Mouse (Mus musculus): ENCODE results near the gene Mbl1. TPM values are rescaled to one million over a fixed set of nuclear protein-coding genes. Genes with fewer than 3 reads are reported as not detected.
A peak's percentile ranks its signal among the peaks of the same experiment; 100 is the strongest.

Mbl1 gene
- not detected in 2 replicates for polyA plus RNA-seq (2016; fragmentation: Nextera tagmentation; extraction: Ambion mirVana)

DNA sequence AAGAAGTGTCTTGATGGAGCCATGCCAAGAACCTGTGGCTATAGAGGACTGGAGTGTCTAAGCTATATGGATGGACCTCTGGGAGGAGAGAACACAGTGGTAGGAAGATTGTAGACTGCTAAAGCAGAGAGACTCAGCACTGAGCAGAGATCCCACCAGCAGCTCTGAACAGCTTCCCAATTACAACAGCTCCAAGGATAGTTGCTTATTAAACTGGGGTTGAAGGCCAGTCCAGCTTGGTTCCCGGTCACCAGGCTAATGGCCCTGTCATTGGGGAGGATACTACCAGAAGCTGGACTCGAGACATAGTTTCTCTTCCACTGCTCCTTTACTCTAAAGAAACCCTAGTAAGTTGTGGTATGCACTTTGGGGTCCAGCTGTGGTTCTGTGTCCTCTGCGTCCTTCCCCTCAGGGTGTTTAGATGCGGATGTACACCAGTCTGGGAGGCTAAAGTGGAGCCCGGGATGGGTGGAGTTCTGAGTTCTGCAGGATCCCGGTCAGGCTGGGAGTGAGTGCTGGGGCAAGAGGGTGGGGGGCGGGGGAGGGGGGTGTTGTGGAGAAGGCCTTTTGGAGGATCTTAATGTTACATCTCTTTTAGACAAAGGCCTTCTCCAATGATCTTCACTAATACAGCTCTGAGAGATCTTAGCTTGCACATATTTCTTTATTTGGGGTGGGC, at the start of gene Mbl1:
Gene Mbl1 (plus strand): TSS at position 239 of the 679 bp plus-strand sequence.
- Histone ChIP-seq H3K9me3 (no peaks in the 10 kb centered on the region), H3K36me3 (no peaks in the 10 kb centered on the region), H3K4me3 (no peak within 1 kb of the TSS), H3K4me1 (replicated peaks) (no peaks in the 10 kb centered on the region), H3K27ac (no peak within 1 kb of the TSS), H3K27me3 (ENCODE audit: insufficient read depth, poor library complexity, severe bottlenecking) (no peaks in the 10 kb centered on the region)
- 87% methylated on average over 7 of the region's 7 CpGs for WGBS
- DNase-seq (ENCODE audit: low spot score): no peak

GRCm38 (mm10) chr14:41102269-41102668, 49.0 kb upstream of the Mbl1 start:
- H3K27me3 ChIP-seq (ENCODE audit: insufficient read depth, poor library complexity, severe bottlenecking): no peaks in the 10 kb centered on the region
- no peak for DNase-seq (ENCODE audit: low spot score)
- H3K4me1 ChIP-seq (replicated peaks): no peaks in the 10 kb centered on the region
- no peak overlapping the region for H3K27ac ChIP-seq
- 81% methylated on average over 2 of the region's 2 CpGs for WGBS
- H3K4me3 ChIP-seq: no peak overlapping the region
- no peaks in the 10 kb centered on the region for H3K36me3 ChIP-seq
- H3K9me3 ChIP-seq: no peaks in the 10 kb centered on the region

- no peak within 1 kb of the TSS for H3K27ac ChIP-seq
- H3K4me1 ChIP-seq (replicated peaks): no peaks in the 10 kb centered on the region
- no peak within 1 kb of the TSS for H3K4me3 ChIP-seq
- no peak for DNase-seq (ENCODE audit: low spot score)
- no peaks in the 10 kb centered on the region for H3K9me3 ChIP-seq
- H3K27me3 ChIP-seq (ENCODE audit: insufficient read depth, poor library complexity, severe bottlenecking): no peaks in the 10 kb centered on the region
- no peaks in the 10 kb centered on the region for H3K36me3 ChIP-seq
- 71% methylated on average over 10 of the region's 10 CpGs for WGBS
Observed at GRCm38 (mm10) chr14:41104853-41105444, 46.3 kb upstream of the Mbl1 start, which contains the start of gene Mat1a. TSS of gene Mat1a (plus strand) at chr14:41105035.

DNA sequence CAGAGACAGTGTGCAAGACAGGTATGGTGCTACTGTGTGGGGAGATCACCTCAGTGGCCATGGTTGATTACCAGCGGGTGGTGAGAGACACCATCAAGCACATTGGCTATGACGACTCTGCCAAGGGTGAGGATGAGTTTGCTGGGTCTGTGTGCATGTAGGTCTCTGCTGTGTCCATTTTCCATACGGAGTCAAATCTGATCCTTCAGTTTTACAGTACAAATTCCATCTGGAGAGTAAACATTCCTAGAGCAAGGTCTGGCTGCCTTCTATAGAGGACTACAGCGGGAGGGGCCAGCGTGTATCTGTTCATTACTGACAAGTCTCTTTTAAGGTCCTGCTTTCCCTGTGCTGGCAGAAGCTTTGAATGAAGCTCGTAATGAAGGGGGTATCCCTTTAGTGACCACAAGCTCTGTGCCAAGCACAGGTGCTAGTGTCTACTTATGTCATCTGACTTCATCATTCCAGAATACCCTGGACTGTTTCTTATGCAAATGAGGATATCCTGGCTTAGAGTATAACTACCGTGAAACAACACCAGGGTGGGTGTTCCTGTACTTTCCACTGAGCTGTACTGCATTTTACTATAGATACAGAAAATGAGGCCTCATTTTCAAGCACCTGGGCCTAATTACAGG, 40.1 kb upstream of the Mbl1 start:
- H3K27me3 ChIP-seq (ENCODE audit: insufficient read depth, poor library complexity, severe bottlenecking): no peaks in the 10 kb centered on the region
- H3K27ac ChIP-seq: no peak overlapping the region
- H3K4me1 ChIP-seq (replicated peaks): no peaks in the 10 kb centered on the region
- WGBS: 91% methylated on average over 7 of the region's 7 CpGs
- no peaks in the 10 kb centered on the region for H3K36me3 ChIP-seq
- no peaks in the 10 kb centered on the region for H3K9me3 ChIP-seq
- H3K4me3 ChIP-seq: no peak overlapping the region
- no peak for DNase-seq (ENCODE audit: low spot score)

- WGBS: 74% methylated on average over 4 of the region's 4 CpGs
- DNase-seq (ENCODE audit: low spot score): no peak
- H3K27ac ChIP-seq: no peak overlapping the region
- no peaks in the 10 kb centered on the region for H3K4me1 ChIP-seq (replicated peaks)
- H3K4me3 ChIP-seq: no peak overlapping the region
- no peaks in the 10 kb centered on the region for H3K9me3 ChIP-seq
- no peaks in the 10 kb centered on the region for H3K36me3 ChIP-seq
- H3K27me3 ChIP-seq (ENCODE audit: insufficient read depth, poor library complexity, severe bottlenecking): no peaks in the 10 kb centered on the region
Observed at GRCm38 (mm10) chr14:41112944-41113343, 38.3 kb upstream of the Mbl1 start.

- Histone ChIP-seq H3K4me1 (replicated peaks) (no peaks in the 10 kb centered on the region), H3K27ac (no peak overlapping the region), H3K27me3 (ENCODE audit: insufficient read depth, poor library complexity, severe bottlenecking) (no peaks in the 10 kb centered on the region), H3K4me3 (no peak overlapping the region), H3K9me3 (no peaks in the 10 kb centered on the region), H3K36me3 (no peaks in the 10 kb centered on the region)
- DNase-seq (ENCODE audit: low spot score): no peak
- 86% methylated on average over 3 of the region's 3 CpGs for WGBS
Observed at GRCm38 (mm10) chr14:41116271-41116670, 35.0 kb upstream of the Mbl1 start.

DNA sequence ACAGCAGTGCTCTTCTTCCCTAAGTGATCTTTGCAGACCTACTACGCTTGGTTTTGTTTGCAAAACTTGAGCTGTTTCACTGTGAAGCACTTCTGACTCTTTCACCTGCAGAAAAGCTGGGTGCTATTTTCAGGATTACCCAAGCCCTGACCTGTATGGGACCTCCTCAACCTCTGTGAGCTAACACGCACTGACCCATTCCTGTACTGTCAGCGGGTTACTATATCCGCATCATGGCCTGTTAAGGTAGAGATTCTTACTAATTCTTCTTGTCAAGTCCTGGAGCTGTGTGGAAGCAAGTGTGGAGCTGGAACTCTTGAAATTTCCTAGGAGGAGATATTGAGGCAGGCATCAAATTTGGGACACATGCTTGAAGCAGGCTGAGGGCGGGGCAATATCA, 26.6 kb upstream of the Mbl1 start:
- H3K27ac ChIP-seq: no peak overlapping the region
- no peaks in the 10 kb centered on the region for H3K27me3 ChIP-seq (ENCODE audit: insufficient read depth, poor library complexity, severe bottlenecking)
- whole genome bisulfite sequencing: 86% methylated on average over 5 of the region's 5 CpGs
- no peaks in the 10 kb centered on the region for H3K36me3 ChIP-seq
- H3K4me3 ChIP-seq: no peak overlapping the region
- DNase-seq (ENCODE audit: low spot score): no peak
- no peaks in the 10 kb centered on the region for H3K9me3 ChIP-seq
- H3K4me1 ChIP-seq (replicated peaks): no peaks in the 10 kb centered on the region

- Histone ChIP-seq H3K27me3 (ENCODE audit: insufficient read depth, poor library complexity, severe bottlenecking) (no peaks in the 10 kb centered on the region), H3K4me1 (replicated peaks) (no peaks in the 10 kb centered on the region), H3K27ac (no peak overlapping the region), H3K36me3 (no peaks in the 10 kb centered on the region), H3K4me3 (no peak overlapping the region), H3K9me3 (no peaks in the 10 kb centered on the region)
- peak; percentile 44 for DNase-seq (ENCODE audit: low spot score)
- 23% methylated on average over 4 of the region's 4 CpGs for WGBS
Observed at GRCm38 (mm10) chr14:41127997-41128396, 23.3 kb upstream of the Mbl1 start.

GRCm38 (mm10) chr14:41131540-41131939, 19.7 kb upstream of the Mbl1 start, which contains the start of gene Sftpa1:
TSS of gene Sftpa1 (plus strand) at chr14:41131782.
- 88% methylated on average over 7 of the region's 7 CpGs for WGBS
- no peak for DNase-seq (ENCODE audit: low spot score)
- no peaks in the 10 kb centered on the region for H3K27me3 ChIP-seq (ENCODE audit: insufficient read depth, poor library complexity, severe bottlenecking)
- H3K4me1 ChIP-seq (replicated peaks): no peaks in the 10 kb centered on the region
- H3K36me3 ChIP-seq: no peaks in the 10 kb centered on the region
- H3K9me3 ChIP-seq: no peaks in the 10 kb centered on the region
- H3K4me3 ChIP-seq: no peak within 1 kb of the TSS
- H3K27ac ChIP-seq: no peak within 1 kb of the TSS

GRCm38 (mm10) chr14:41137006-41137405, 14.3 kb upstream of the Mbl1 start:
- Histone ChIP-seq H3K4me1 (replicated peaks) (no peaks in the 10 kb centered on the region), H3K27ac (no peak overlapping the region), H3K27me3 (ENCODE audit: insufficient read depth, poor library complexity, severe bottlenecking) (no peaks in the 10 kb centered on the region), H3K9me3 (no peaks in the 10 kb centered on the region), H3K36me3 (no peaks in the 10 kb centered on the region), H3K4me3 (no peak overlapping the region)
- DNase-seq (ENCODE audit: low spot score): no peak

DNA sequence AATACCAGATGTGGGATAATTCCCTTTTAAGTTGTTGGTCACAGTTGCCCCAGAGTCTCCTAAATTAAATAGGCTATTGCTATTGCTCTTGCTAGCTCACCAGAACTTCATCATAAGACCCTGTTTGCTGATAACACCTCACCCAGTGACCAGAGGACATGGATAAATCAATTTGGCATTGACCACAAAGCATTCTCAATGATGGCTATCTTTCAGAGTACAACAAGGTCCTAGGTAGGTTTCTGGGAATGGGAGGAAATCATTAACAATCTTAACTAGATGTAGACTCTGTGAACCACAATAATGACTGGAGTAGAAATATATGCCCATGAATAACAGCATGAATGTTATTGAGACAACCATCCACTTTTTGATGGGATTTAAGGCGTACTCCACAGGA, 10.6 kb upstream of the Mbl1 start:
- DNase-seq (ENCODE audit: low spot score): no peak
- Histone ChIP-seq H3K27ac (no peak overlapping the region), H3K4me1 (replicated peaks) (no peaks in the 10 kb centered on the region), H3K27me3 (ENCODE audit: insufficient read depth, poor library complexity, severe bottlenecking) (no peaks in the 10 kb centered on the region), H3K4me3 (no peak overlapping the region), H3K36me3 (no peaks in the 10 kb centered on the region), H3K9me3 (no peaks in the 10 kb centered on the region)
- WGBS: 82% methylated on average over 1 of the region's 1 CpGs

- H3K36me3 ChIP-seq: no peaks in the 10 kb centered on the region
- DNase-seq (ENCODE audit: low spot score): no peak
- no peaks in the 10 kb centered on the region for H3K4me1 ChIP-seq (replicated peaks)
- WGBS: 80% methylated on average over 6 of the region's 6 CpGs
- no peak overlapping the region for H3K27ac ChIP-seq
- H3K27me3 ChIP-seq (ENCODE audit: insufficient read depth, poor library complexity, severe bottlenecking): no peaks in the 10 kb centered on the region
- no peak overlapping the region for H3K4me3 ChIP-seq
- no peaks in the 10 kb centered on the region for H3K9me3 ChIP-seq
Observed at GRCm38 (mm10) chr14:41146035-41146434, 5.2 kb upstream of the Mbl1 start.

GRCm38 (mm10) chr14:41146922-41147321, 4.3 kb upstream of the Mbl1 start:
- H3K4me3 ChIP-seq: no peak overlapping the region
- 86% methylated on average over 3 of the region's 3 CpGs for WGBS
- H3K27me3 ChIP-seq (ENCODE audit: insufficient read depth, poor library complexity, severe bottlenecking): no peaks in the 10 kb centered on the region
- H3K4me1 ChIP-seq (replicated peaks): no peaks in the 10 kb centered on the region
- no peak for DNase-seq (ENCODE audit: low spot score)
- H3K9me3 ChIP-seq: no peaks in the 10 kb centered on the region
- H3K27ac ChIP-seq: no peak overlapping the region
- no peaks in the 10 kb centered on the region for H3K36me3 ChIP-seq

Data from hindbrain, embryonic 10.5 days (tissue).